Mouse (Mus musculus): ENCODE results near the gene Plpp1.

Plpp1 gene

GRCm38 (mm10) chr13:112773991-112774675 lies 26.5 kb upstream of the Plpp1 start:
- no peak for DNase-seq (ENCODE audit: low spot score)

- no peak for DNase-seq (ENCODE audit: low spot score)
These were observed 24.7 kb upstream of the Plpp1 start for GRCm38 (mm10) chr13:112775856-112776255.

DNA sequence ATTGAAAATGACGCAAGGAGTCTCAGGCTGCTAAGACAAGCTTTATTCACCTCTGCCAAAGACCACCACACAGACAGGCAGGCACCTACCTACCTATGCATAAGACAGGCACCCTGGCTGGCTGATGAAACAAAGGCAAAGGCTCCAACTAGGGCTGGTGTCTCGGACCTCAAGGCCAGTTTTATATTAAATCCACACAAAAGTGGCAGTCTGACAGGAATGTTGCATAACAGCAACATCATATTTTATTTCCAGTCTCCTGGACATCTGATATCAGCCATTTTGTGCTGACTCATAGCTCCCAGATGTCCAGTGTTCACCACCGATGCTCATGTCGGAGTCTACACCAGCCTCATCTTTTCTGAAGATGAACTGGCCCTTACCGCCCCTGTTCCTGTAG lies 22.2 kb upstream of the Plpp1 start:
- DNase-seq (ENCODE audit: low spot score), result no peak

DNA sequence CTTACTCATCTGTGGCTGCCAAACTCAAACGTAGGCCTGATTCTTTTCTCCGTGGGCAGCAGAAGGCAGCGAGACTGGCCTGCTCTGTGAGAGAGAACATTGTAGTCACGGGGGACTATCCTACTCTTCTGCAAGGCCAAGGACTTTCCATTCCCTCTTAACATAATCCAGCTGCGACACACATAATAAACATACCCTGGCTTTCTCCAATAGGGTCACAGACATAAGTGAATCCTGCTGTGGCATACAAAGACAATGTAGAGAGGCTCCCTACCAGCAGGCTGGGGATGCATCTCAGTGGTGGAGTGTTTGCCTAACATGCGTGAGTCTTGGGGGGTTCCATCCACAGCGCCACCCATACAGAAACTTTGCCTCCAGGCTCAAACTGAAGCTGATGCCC lies 15.3 kb upstream of the Plpp1 start:
- no peak for DNase-seq (ENCODE audit: low spot score)

GRCm38 (mm10) chr13:112786142-112786541 lies 14.4 kb upstream of the Plpp1 start:
- DNase-seq (ENCODE audit: low spot score), result no peak

- DNase-seq (ENCODE audit: low spot score), result no peak
These were observed 13.6 kb upstream of the Plpp1 start for GRCm38 (mm10) chr13:112786942-112787533.

DNA sequence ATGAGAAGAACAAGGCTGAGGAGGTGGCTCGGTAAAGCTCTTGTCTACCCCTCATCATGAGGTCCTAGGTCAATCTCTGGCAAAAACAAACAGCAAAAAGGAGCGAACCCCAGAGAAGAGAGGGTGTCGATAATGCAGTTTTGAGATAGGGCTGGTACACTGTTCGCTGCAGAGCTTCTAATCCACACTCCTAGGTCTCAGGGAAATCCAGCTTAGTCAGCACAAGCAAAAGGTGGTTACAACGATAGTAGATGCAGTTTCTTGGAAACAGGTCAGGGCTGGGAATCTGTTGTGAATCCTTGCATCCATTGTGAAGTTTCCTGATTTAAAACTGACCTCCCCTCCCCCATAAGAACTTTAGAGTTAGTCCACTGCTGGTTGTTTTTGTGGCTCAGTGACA lies 9.8 kb upstream of the Plpp1 start:
- no peak for DNase-seq (ENCODE audit: low spot score)

- DNase-seq (ENCODE audit: low spot score), result no peak
These were observed 8.7 kb upstream of the Plpp1 start for GRCm38 (mm10) chr13:112791906-112792305.

DNA sequence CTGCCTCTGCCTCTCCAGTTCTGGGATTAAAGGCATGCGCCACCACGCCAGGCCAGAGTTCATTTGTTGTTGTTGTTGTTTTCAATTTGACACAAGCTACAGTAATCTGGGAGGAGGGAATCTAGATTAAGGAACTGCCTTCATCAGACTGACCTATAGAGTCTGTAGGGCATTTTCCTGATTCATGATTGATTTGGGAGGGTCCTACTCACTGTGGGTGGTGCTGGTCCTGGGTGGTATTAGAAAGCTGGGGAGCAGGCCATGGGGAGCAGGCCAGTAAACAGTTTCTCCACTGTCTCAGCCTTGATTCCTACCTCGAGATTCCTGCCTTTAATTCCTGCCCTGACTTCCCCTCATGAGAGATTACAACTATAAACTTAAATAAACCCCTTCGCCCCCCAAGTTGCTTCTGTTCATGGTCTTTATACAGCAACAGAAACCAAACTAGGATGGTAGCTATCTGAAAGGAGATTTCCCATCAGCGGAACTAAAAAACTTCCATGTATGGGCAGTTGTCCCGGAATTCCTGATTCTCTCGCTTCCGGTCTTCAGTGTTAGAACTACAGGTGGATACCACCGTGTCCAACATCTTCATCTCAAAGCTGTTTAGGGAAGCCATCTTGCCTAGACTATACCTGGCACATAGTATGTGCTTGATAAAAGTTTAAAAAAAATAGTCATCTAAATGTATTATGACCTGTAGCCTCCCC lies 2.2 kb upstream of the Plpp1 start:
- no peak for DNase-seq (ENCODE audit: low spot score)

- no peak for DNase-seq (ENCODE audit: low spot score)
These were observed 1.7 kb upstream of the Plpp1 start for GRCm38 (mm10) chr13:112798953-112799305.

- DNase-seq (ENCODE audit: low spot score), result no peak
These were observed 811 bp upstream of the Plpp1 start for GRCm38 (mm10) chr13:112799721-112800241.

- peak; percentile 61 for DNase-seq (ENCODE audit: low spot score)
These were observed 901 bp downstream of the Plpp1 start for GRCm38 (mm10) chr13:112801381-112802004.

GRCm38 (mm10) chr13:112803106-112803505 lies 2.5 kb downstream of the Plpp1 start:
- no peak for DNase-seq (ENCODE audit: low spot score)

DNA sequence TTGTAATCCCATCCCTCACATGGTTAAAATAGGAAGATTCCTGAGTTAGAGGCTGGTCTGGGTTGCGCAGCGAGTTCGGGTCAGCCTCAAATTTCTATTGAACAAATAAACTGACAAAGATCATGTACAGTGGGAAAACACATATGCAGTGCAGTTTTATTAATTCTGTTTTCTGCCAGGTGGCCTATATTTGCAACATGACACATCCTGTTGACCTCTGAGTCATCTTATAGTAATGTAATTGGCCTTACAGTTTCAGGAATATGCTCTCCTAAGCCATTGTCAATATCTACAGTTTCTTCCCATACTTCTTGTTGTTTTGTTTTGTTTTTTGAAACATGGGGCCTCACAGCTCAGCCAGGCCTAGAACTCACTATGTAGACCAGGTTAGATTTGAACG lies 3.1 kb downstream of the Plpp1 start:
- no peak for DNase-seq (ENCODE audit: low spot score)

- no peak for DNase-seq (ENCODE audit: low spot score)
These were observed 4.9 kb downstream of the Plpp1 start for GRCm38 (mm10) chr13:112805529-112805928.

DNA sequence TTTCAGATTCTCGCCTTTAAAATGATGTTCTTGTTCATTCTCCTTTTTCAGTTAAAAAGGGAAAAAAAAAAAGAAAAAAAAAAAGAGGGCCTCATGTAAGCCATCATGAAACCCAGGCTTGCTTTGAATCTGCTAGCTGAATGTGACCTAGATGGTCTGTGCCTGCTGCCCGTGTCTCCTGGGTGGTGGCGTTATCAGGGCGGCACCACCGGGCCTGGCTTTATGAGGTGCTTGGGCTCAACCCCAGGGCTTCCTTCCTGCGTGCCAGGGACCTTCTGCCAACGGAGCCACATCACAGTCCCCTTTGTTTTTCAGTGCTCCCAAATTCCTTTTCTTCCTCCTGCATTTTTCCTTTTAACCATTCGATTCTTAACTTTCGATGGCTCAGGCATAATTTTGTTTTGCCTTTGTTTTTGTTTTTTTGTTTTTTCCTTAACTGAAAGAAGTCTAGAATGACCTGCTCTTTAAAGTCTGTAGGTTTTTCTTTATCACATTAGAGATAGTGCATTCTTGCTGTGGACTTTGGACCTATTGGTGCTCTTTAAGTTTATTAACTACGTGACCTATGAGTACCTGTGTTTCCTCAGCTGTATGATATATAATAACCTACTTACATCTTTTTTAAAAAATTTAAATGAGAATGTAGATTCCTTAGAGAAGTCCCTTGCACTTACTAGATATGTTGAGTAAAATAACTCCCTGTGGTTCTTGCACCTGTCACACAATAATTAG lies 7.5 kb downstream of the Plpp1 start:
- no peak for DNase-seq (ENCODE audit: low spot score)

DNA sequence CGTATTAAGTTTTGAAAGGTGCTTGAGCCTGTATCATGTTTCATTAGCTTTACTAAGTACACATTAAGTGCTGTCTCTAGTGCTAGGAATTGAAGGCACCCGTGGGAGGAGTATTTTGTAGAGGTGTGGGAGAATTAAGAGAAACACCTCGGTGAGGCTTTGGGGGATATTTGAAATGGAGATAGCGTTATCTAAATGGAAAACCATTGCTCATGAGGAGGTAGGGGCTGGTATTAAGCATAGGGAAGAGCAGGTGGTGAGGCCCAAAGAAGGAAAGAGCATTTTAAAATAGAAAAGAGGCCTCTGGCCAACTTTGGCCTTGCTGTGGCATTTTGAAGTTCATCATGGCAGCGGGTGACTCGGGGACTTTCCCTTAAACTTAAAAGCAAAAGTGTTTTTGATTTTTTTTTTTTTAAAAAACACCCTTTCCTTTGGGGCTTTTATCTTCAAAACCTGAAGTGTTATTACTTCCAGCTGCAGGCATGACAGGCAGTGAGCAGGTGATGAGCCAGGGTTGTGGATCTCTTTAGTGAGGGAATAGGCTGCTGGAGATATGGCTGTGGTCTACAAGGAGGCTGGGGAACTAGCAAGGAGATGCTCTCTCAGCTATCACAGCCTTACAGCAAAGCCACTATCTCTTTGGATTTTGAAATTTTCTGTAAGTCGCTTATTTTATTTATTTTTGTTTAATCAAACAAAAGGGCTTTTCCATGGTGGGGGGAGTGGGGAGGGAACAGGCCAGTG lies 9.1 kb downstream of the Plpp1 start:
- no peak for DNase-seq (ENCODE audit: low spot score)

GRCm38 (mm10) chr13:112810248-112810645 lies 9.7 kb downstream of the Plpp1 start:
- DNase-seq (ENCODE audit: low spot score), result no peak

DNA sequence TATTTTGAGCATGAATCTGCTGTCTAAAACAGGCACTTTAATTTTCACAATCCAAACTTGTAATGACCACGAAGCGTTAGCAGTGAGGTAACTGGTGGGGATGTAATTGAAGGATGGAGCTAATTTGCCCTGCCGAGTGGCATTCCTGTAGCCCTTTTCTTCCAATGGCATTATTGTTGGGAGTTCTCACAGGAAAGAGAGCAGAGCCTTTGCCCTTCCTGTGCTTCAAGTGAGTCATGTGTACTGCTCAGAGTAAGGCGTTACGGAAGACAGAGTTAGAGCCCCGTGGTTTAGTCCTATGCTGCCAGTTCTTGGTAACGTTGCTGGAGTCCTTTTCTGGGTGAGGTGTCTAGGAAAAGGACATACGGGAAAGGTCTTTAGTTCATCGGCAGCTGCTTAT lies 10.2 kb downstream of the Plpp1 start:
- no peak for DNase-seq (ENCODE audit: low spot score)

DNA sequence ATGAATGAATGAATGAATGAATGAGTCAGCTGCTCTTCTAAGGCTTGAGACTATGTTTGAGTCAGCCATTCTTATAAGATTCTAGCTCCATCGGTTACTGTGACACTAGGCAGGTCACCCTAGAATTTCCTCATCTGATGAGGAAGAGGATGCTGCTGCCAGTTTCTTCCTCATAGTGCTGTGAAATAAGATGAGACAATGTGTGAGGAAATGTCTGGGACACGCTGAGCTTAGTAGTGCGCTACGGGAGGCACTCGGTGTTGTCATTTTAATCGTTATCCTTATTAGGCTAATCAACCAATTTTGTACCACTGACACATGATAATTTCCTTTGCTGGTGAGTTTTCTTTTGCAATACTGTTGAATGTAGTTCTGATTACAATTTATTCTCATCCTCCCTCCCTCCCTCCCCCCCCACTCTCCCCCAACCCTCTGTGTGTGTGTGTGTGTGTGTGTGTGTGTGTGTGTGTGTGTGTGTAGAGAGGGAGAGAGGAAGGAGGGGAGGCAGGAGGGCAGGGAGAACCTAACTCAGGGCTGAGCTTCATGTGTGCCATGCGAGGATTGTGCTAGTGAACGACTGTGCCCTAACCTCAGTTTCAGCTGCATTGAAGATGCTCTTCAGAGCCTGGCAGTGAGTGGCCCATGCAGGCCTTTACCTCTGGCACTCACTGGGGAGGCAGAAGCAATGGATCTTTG lies 11.3 kb downstream of the Plpp1 start:
- no peak for DNase-seq (ENCODE audit: low spot score)

DNA sequence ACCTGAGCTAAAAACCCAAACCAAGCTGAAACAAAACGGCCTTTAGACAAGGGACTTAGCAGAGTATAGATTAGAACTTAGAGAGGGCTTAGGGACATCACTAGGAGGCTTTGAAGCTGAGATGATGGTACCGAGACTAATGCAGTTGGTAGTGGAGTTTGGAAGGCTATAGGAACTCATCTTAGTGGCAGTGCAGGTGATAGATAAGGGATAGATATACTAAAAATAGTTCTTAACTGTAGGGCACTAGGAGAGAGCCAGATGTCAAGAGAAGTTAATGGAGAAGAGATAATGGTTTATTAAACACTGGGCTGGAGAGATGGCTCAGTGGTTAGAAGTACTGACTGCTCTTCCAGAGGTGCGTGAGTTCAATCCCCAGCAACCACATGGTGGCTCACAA lies 15.4 kb downstream of the Plpp1 start:
- no peak for DNase-seq (ENCODE audit: low spot score)

All from testis, postnatal 14 days (tissue).